Mouse (Mus musculus) ES-E14 (cell line): ENCODE data around the gene Gnl3l. TPM values are rescaled to one million over a fixed set of nuclear protein-coding genes. Genes with fewer than 3 reads are reported as not detected.

Experiments
- DNase-seq: peaks from one replicate; pipeline ENCODE4 v3.0.0-alpha.2; 2013; ENCODE audit warnings: low read depth, low spot score
- H3K27ac ChIP-seq: 2 replicates; pipeline ENCODE4 v1.5.1; 2012; ENCODE audit warnings: low read depth, mild to moderate bottlenecking, low read length, moderate library complexity, mixed read lengths; ENCODE audit not compliant: poor library complexity, insufficient read depth, severe bottlenecking
- H3K36me3 ChIP-seq: 2 replicates; pipeline ENCODE4 v1.6.1; 2012; ENCODE audit warnings: mild to moderate bottlenecking, low read length, moderate library complexity, mixed read lengths; ENCODE audit not compliant: control insufficient read depth, poor library complexity, insufficient read depth, severe bottlenecking
- H3K4me1 ChIP-seq, 2 experiments: fragments of 150-350 bp in 1 of 2; sonication (generic) in 1 of 2; 2 replicates each; pipeline ENCODE4 v1.6.1; 2012; ENCODE audit warnings: low read length in 2 of 2, mild to moderate bottlenecking in 1 of 2, mixed read lengths in 1 of 2; ENCODE audit not compliant: control insufficient read depth in 2 of 2, insufficient read depth in 2 of 2, poor library complexity in 1 of 2
- H3K4me3 ChIP-seq, 2 experiments: fragments of 150-350 bp in 1 of 2; sonication (generic) in 1 of 2; 2 replicates each; pipeline ENCODE4 v1.5.1; 2012; ENCODE audit warnings: low read length in 2 of 2, low read depth in 1 of 2, mild to moderate bottlenecking in 1 of 2, mixed read lengths in 1 of 2; ENCODE audit not compliant: insufficient read depth in 1 of 2, poor library complexity in 1 of 2, severe bottlenecking in 1 of 2
- H3K9ac ChIP-seq: 2 replicates; pipeline ENCODE4 v1.6.1; 2012; ENCODE audit warnings: low read depth, mild to moderate bottlenecking, low read length, mixed read lengths; ENCODE audit not compliant: poor library complexity, insufficient read depth, severe bottlenecking
- H3K9me3 ChIP-seq: fragments of 150-350 bp; sonication (generic); 2 replicates; pipeline ENCODE4 v1.6.1; 2012; ENCODE audit warnings: low read depth, mild to moderate bottlenecking, low read length; ENCODE audit not compliant: control insufficient read depth, insufficient read depth
- CHD2 ChIP-seq: IDR thresholded peaks from 2 replicates; pipeline ENCODE4 v1.6.1; 2014; ENCODE audit warnings: mild to moderate bottlenecking, low read depth, low read length, inconsistent platforms
- HCFC1 ChIP-seq: IDR thresholded peaks from 2 replicates; pipeline ENCODE4 v1.6.1; 2012; ENCODE audit warnings: low read length, inconsistent platforms, borderline replicate concordance; ENCODE audit not compliant: insufficient read depth
- MAFK ChIP-seq: IDR thresholded peaks from 2 replicates; pipeline ENCODE4 v1.6.1; 2014; ENCODE audit warnings: mild to moderate bottlenecking, low read depth, low read length, inconsistent platforms; ENCODE audit not compliant: insufficient read depth
- ZC3H11A ChIP-seq: IDR thresholded peaks from 2 replicates; pipeline ENCODE4 v1.6.1; 2012; ENCODE audit warnings: low read depth, mild to moderate bottlenecking, inconsistent platforms, low read length, borderline replicate concordance
- ZNF384 ChIP-seq: IDR thresholded peaks from 2 replicates; pipeline ENCODE4 v1.6.1; 2012; ENCODE audit warnings: low read depth, low read length, inconsistent platforms
- in situ Hi-C, 2 experiments: fragments of 600-800 bp; cut with MboI; formaldehyde crosslinking; loops; one replicate each; pipeline ENCODE4 v1.15.1; 2025; ENCODE audit warnings: low sequenced_read_pairs in 2 of 2, inconsistent platforms in 1 of 2; ENCODE audit not compliant: unreplicated experiment in 2 of 2
- total RNA-seq: library from RNA; depleted of rRNA; stranded (reverse); fragments of 300-350 nt; gene quantifications from 2 replicates; pipeline ENCODE4 v1.2.3, GENCODE M21; 2012

The Gnl3l gene
- total RNA-seq, 1 experiment: 63.8 TPM

DNA sequence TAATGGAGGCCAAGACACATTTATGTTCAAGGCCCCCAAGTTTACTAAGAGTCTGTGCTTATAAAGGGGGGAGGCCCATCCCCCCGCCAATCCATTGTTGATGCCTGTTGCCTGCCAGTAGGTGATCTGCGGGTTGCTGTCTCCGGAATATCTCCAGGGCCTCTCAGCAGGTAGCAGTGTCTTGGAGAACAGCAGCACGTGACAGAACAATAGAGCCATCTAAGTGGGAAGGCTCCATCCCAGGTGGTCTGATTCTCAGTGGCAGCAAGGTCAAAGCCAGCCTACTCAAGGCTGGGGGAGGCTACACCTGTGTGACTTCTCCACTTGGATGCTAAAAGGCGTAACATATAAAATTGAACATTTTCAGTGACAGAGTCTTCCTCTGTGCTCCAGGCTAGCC is 24.1 kb upstream of the Gnl3l start:
- no peak overlapping the region for H3K4me3 ChIP-seq
- DNase-seq: peak; percentile 61
- no peaks in the 10 kb centered on the region for H3K36me3 ChIP-seq
- no peak overlapping the region for H3K9ac ChIP-seq
- in situ Hi-C loops: no loop called here
- H3K4me1 ChIP-seq: peaks cover 1 to 6% of the 10 kb centered on the region in 2 experiments
- no peaks in the 10 kb centered on the region for H3K9me3 ChIP-seq
- TF ChIP-seq HCFC1: no peak
- no peak for TF ChIP-seq ZNF384
- 0 out of 2 replicates have a peak, but pooled peaks have one; percentile 3 for TF ChIP-seq CHD2
- H3K27ac ChIP-seq: peak overlapping the region; percentile 68

DNA sequence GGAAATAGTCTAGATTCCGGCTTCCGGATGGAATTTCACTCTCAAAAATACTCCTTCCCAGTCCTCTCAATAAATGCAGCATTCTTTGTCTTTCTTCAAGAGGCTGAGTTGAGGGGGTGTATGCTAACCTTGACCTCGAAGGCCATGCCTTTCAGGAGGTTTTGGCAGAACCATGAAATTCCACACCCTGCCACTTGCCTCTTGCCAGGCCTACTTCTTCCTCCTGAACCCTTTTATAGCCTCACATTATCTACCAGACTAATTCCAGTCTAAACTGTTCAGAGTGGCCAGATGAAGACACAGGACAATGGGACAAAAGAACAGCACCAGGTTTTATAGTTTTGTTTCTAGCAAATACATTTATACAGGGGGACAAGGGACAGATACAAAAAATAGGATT is 14.3 kb upstream of the Gnl3l start:
- DNase-seq: no peak
- no peak overlapping the region for H3K9ac ChIP-seq
- H3K36me3 ChIP-seq: no peaks in the 10 kb centered on the region
- peaks cover 0 to 3% of the 10 kb centered on the region in 2 experiments; a peak in 2 of 4 replicates for H3K4me1 ChIP-seq
- no peak overlapping the region for H3K4me3 ChIP-seq
- in situ Hi-C loops: no loop called here
- no peaks in the 10 kb centered on the region for H3K9me3 ChIP-seq
- TF ChIP-seq HCFC1 (no peak), ZC3H11A (no peak), ZNF384 (no peak), CHD2 (no peak), MAFK (no peak)
- no peak overlapping the region for H3K27ac ChIP-seq

DNA sequence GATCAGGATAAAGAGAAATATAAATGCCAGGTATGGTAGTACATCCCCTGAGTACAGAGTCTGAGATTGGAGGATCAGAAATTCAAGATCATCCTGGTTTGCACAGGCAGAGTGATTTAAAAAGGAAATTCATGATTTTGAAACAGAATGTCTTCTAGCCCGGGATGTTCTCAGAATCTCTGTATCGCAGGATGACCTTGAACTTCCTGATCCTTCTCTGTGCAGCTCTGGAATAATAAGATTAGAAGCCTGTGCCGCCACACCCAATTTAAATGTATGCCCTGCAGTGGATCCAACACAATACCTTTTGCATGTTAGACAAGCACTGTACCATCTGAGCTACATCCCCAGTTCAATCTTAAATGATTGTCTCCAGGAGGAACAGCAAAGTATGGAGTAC is 1.7 kb upstream of the Gnl3l start:
- no peak for DNase-seq
- Histone ChIP-seq H3K27ac (peak overlapping the region; percentile 99; the same call in 1 of the 2 replicates), H3K36me3 (peaks cover 4% of the 10 kb centered on the region; the same call in 1 of the 2 replicates), H3K9ac (no peak overlapping the region; the same call in 1 of the 2 replicates), H3K4me3 (peak overlapping the region; percentile 86 to 87; a peak in 3 of 4 replicates), H3K9me3 (no peaks in the 10 kb centered on the region), H3K4me1 (peaks cover 0 to 3% of the 10 kb centered on the region in 2 experiments; a peak in 2 of 4 replicates)
- TF ChIP-seq MAFK: no peak
- TF ChIP-seq ZC3H11A: no peak
- no peak for TF ChIP-seq ZNF384
- TF ChIP-seq CHD2: no peak
- no peak for TF ChIP-seq HCFC1
- in situ Hi-C loops: no loop called here

DNA sequence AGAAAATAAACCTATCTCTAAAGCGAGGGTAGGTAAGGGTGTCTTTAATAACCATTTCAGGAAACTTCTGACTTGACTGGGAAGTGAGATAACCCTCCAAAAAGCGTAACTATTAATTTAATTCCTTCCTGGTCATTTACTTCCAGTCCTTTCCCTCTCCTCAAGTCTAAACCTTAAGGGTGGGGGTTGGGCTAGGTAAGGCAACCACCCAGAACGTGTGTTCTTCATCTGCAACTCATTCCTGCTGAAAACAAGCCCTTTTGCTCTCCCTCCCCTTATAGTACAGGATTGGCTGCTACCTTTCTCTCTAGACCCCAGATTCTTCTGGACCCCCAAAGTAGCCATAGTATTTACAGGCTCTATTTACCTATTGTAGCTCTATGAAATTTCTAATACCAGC is 775 bp upstream of the Gnl3l start:
- Histone ChIP-seq H3K9me3 (no peaks in the 10 kb centered on the region), H3K27ac (peak overlapping the region; percentile 99), H3K4me3 (peak overlapping the region; percentile 86 to 87), H3K36me3 (peaks cover 7% of the 10 kb centered on the region), H3K4me1 (peaks cover 0 to 3% of the 10 kb centered on the region in 2 experiments; a peak in 2 of 4 replicates), H3K9ac (peak overlapping the region; percentile 89)
- no peak for DNase-seq
- TF ChIP-seq ZC3H11A: no peak
- TF ChIP-seq ZNF384: no peak
- TF ChIP-seq MAFK: no peak
- no peak for TF ChIP-seq CHD2
- TF ChIP-seq HCFC1: no peak
- in situ Hi-C loops: no loop called here

DNA sequence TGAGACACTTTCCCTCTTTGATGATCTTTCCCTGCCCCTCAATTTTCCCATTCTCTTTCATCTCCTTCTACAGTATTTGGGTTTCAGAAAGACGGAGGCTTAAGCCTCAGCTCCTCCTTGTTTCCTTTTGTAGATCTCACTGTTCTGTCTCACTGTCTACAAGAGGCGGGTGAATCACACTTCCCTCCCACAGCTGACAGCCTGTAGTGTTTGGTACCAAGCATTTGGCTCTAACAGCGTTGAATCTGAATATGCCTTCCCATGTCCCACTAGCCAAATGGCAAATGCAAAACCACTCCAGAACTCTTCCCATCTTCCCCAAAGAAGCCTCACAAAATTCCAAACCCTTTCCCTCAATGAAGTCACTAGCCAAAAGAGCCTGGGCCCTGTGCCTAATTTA is 20.3 kb downstream of the Gnl3l start:
- Histone ChIP-seq H3K36me3 (peaks cover 48% of the 10 kb centered on the region), H3K4me1 (no peaks in the 10 kb centered on the region), H3K9ac (no peak overlapping the region), H3K9me3 (no peaks in the 10 kb centered on the region), H3K27ac (no peak overlapping the region), H3K4me3 (no peak overlapping the region)
- in situ Hi-C loops: no loop called here
- TF ChIP-seq HCFC1: no peak
- TF ChIP-seq CHD2: no peak
- no peak for TF ChIP-seq ZNF384
- DNase-seq: no peak
